Mouse (Mus musculus) spleen, adult 18-20 months (tissue): ENCODE data around the gene Mrpl45.

Experiments used
- DNase-seq, 2 experiments: peaks; one replicate each; pipeline ENCODE4 v3.0.0; 2022; ENCODE audit warnings: mixed read lengths in 2 of 2

Mrpl45 gene

GRCm38 (mm10) chr11:97334400-97334799 lies 18.9 kb downstream of the Mrpl45 start:
- DNase-seq: no peak

GRCm38 (mm10) chr11:97336238-97336637 lies 20.7 kb downstream of the Mrpl45 start:
- no peak for DNase-seq

- no peak for DNase-seq
Measured at GRCm38 (mm10) chr11:97336751-97337345, 21.3 kb downstream of the Mrpl45 start.

- no peak for DNase-seq
Measured at GRCm38 (mm10) chr11:97337363-97337762, 21.8 kb downstream of the Mrpl45 start.

GRCm38 (mm10) chr11:97338302-97338976 lies 22.9 kb downstream of the Mrpl45 start:
- DNase-seq: no peak

- DNase-seq: no peak
Measured at GRCm38 (mm10) chr11:97338977-97339315, 23.4 kb downstream of the Mrpl45 start.

- no peak for DNase-seq
Measured at GRCm38 (mm10) chr11:97343175-97343574, 27.7 kb downstream of the Mrpl45 start.

GRCm38 (mm10) chr11:97343619-97344018 lies 28.1 kb downstream of the Mrpl45 start:
- peak in 1 of 2 experiments; percentile 50 for DNase-seq

GRCm38 (mm10) chr11:97345446-97345845 lies 29.9 kb downstream of the Mrpl45 start:
- no peak for DNase-seq

GRCm38 (mm10) chr11:97346383-97346782 lies 30.9 kb downstream of the Mrpl45 start:
- no peak for DNase-seq

- no peak for DNase-seq
Measured at GRCm38 (mm10) chr11:97347291-97347690, 31.8 kb downstream of the Mrpl45 start.

GRCm38 (mm10) chr11:97350035-97350434 lies 34.5 kb downstream of the Mrpl45 start:
- DNase-seq: no peak

- DNase-seq: no peak
Measured at GRCm38 (mm10) chr11:97352027-97352684, 36.6 kb downstream of the Mrpl45 start, which contains the start of gene Gpr179. Gpr179 (minus strand) TSS chr11:97352077.

GRCm38 (mm10) chr11:97352935-97353597 lies 37.5 kb downstream of the Mrpl45 start:
- DNase-seq: no peak

GRCm38 (mm10) chr11:97354646-97355045 lies 39.1 kb downstream of the Mrpl45 start:
- DNase-seq: no peak

GRCm38 (mm10) chr11:97355247-97355646 lies 39.7 kb downstream of the Mrpl45 start:
- no peak for DNase-seq

- peak; percentile 25 to 70 for DNase-seq
Measured at GRCm38 (mm10) chr11:97357663-97358062, 42.1 kb downstream of the Mrpl45 start.

- DNase-seq: peak; percentile 89 to 95
Measured at GRCm38 (mm10) chr11:97361948-97362648, 46.6 kb downstream of the Mrpl45 start, which contains the start of gene Socs7. Socs7 (plus strand) TSS chr11:97362551.

- DNase-seq: no peak
Measured at GRCm38 (mm10) chr11:97362649-97362942, 47.1 kb downstream of the Mrpl45 start.

- peak; percentile 11 to 35 for DNase-seq
Measured at GRCm38 (mm10) chr11:97362943-97363643, 47.6 kb downstream of the Mrpl45 start.

GRCm38 (mm10) chr11:97363644-97363995 lies 48.1 kb downstream of the Mrpl45 start:
- DNase-seq: peak in 1 of 2 experiments; percentile 13

GRCm38 (mm10) chr11:97365556-97365955 lies 50.0 kb downstream of the Mrpl45 start:
- DNase-seq: no peak
